Mouse (Mus musculus) lung, embryonic 16.5 days (tissue): Measurements from ENCODE around the gene Krt75. TPM values are rescaled to one million over a fixed set of nuclear protein-coding genes. Genes with fewer than 3 reads are reported as not detected.

Source experiments
- ATAC-seq: fragments of 200-750 bp; cut with Nextera tagmentation; 2 replicates; pipeline ENCODE4 v1.8.0; 2017; ENCODE audit warnings: low read depth, mild to moderate bottlenecking, moderate library complexity
- H3K27ac ChIP-seq: fragments of 300-500 bp; sonication (generic); 2 replicates; pipeline ENCODE4 v1.5.1; 2014; ENCODE audit warnings: mild to moderate bottlenecking, control low read depth, low read length
- H3K27me3 ChIP-seq: fragments of 300-500 bp; sonication (generic); 2 replicates; pipeline ENCODE4 v1.6.1; 2014; ENCODE audit warnings: low read depth, low read length, mixed read lengths; ENCODE audit not compliant: control insufficient read depth, insufficient read depth
- H3K36me3 ChIP-seq: fragments of 300-500 bp; sonication (generic); 2 replicates; pipeline ENCODE4 v1.6.1; 2014; ENCODE audit warnings: low read length; ENCODE audit not compliant: control insufficient read depth, insufficient read depth
- H3K4me1 ChIP-seq: fragments of 300-500 bp; sonication (generic); replicated peaks from 2 replicates; pipeline ENCODE4 v1.6.1; 2014; ENCODE audit warnings: low read length, mixed read lengths; ENCODE audit not compliant: control insufficient read depth, insufficient read depth
- H3K4me2 ChIP-seq: fragments of 300-500 bp; sonication (generic); 2 replicates; pipeline ENCODE4 v1.6.1; 2014; ENCODE audit warnings: low read depth, low read length, control low read depth
- H3K4me3 ChIP-seq: fragments of 300-500 bp; sonication (generic); 2 replicates; pipeline ENCODE4 v1.5.1; 2014; ENCODE audit warnings: mild to moderate bottlenecking, low read length, control low read depth
- H3K9ac ChIP-seq: fragments of 300-500 bp; sonication (generic); 2 replicates; pipeline ENCODE4 v1.6.1; 2014; ENCODE audit warnings: low read length, control low read depth
- H3K9me3 ChIP-seq: fragments of 300-500 bp; sonication (generic); 2 replicates; pipeline ENCODE4 v1.6.1; 2016; ENCODE audit warnings: low read length; ENCODE audit not compliant: control insufficient read depth
- WGBS: fragments of 180-500 bp; shearing (Covaris S2); extraction: QIAGEN DNeasy Blood & Tissue Kit; methylation state at CpG from one replicate; pipeline ENCODE4 v1.1.7; 2014; 5-methylcytosine and 5-hydroxymethylcytosine counted together
- polyA plus RNA-seq: library from polyadenylated mRNA; unstranded; fragments of >200 nt; fragmentation: Nextera tagmentation; extraction: Ambion mirVana; gene quantifications from 2 replicates; pipeline ENCODE4 v1.2.1, GENCODE M21; 2015

The Krt75 gene
- polyA plus RNA-seq, 1 experiment from 2014 or later = 0.28 TPM

GRCm38 (mm10) chr15:101558034-101558646 lies 15.6 kb downstream of the Krt75 start:
- Histone ChIP-seq H3K27me3 (no peaks in the 10 kb centered on the region), H3K4me2 (no peak overlapping the region), H3K9ac (no peak overlapping the region), H3K4me3 (no peak overlapping the region), H3K4me1 (0 out of 2 replicates have a peak, but pooled peaks cover 2% of the 10 kb centered on the region), H3K27ac (no peak overlapping the region), H3K9me3 (no peaks in the 10 kb centered on the region), H3K36me3 (no peaks in the 10 kb centered on the region)
- WGBS = 6% methylated on average over 7 of the region's 7 CpGs
- ATAC-seq = no peak

- Histone ChIP-seq H3K4me2 (no peak overlapping the region), H3K27me3 (no peaks in the 10 kb centered on the region), H3K9ac (no peak overlapping the region), H3K4me3 (no peak overlapping the region), H3K9me3 (no peaks in the 10 kb centered on the region), H3K4me1 (0 out of 2 replicates have a peak, but pooled peaks cover 2% of the 10 kb centered on the region), H3K27ac (no peak overlapping the region), H3K36me3 (no peaks in the 10 kb centered on the region)
- WGBS = 0% methylated on average over 11 of the region's 11 CpGs
- peak; percentile 90 for ATAC-seq
These were observed 20.5 kb downstream of the Krt75 start for GRCm38 (mm10) chr15:101553169-101553568.

GRCm38 (mm10) chr15:101552188-101552587 lies 21.5 kb downstream of the Krt75 start:
- WGBS = 77% methylated on average over 8 of the region's 8 CpGs
- Histone ChIP-seq H3K27me3 (no peaks in the 10 kb centered on the region), H3K9me3 (no peaks in the 10 kb centered on the region), H3K4me1 (no peaks in the 10 kb centered on the region), H3K27ac (no peak overlapping the region), H3K4me2 (no peak overlapping the region), H3K4me3 (no peak overlapping the region), H3K36me3 (no peaks in the 10 kb centered on the region), H3K9ac (no peak overlapping the region)
- ATAC-seq = no peak

- Histone ChIP-seq H3K27me3 (no peaks in the 10 kb centered on the region), H3K4me3 (no peak within 1 kb of the TSS), H3K4me1 (no peaks in the 10 kb centered on the region), H3K9ac (no peak within 1 kb of the TSS), H3K27ac (no peak within 1 kb of the TSS), H3K4me2 (no peak within 1 kb of the TSS), H3K36me3 (no peaks in the 10 kb centered on the region), H3K9me3 (no peaks in the 10 kb centered on the region)
- 79% methylated on average over 7 of the region's 7 CpGs for WGBS
- no peak for ATAC-seq
These were observed 23.1 kb downstream of the Krt75 start, which contains the start of gene Krt82 for GRCm38 (mm10) chr15:101550567-101550966. Gene Krt82 (minus strand): TSS chr15:101550667.

- Histone ChIP-seq H3K27me3 (no peaks in the 10 kb centered on the region), H3K27ac (no peak overlapping the region), H3K4me1 (no peaks in the 10 kb centered on the region), H3K4me3 (no peak overlapping the region), H3K36me3 (no peaks in the 10 kb centered on the region), H3K4me2 (no peak overlapping the region), H3K9ac (no peak overlapping the region), H3K9me3 (no peaks in the 10 kb centered on the region)
- 59% methylated on average over 3 of the region's 3 CpGs for WGBS
- ATAC-seq = no peak
These were observed 29.2 kb downstream of the Krt75 start for GRCm38 (mm10) chr15:101544478-101544877.

- no peak overlapping the region for H3K27ac ChIP-seq
- H3K4me2 ChIP-seq = no peak overlapping the region
- no peaks in the 10 kb centered on the region for H3K9me3 ChIP-seq
- no peaks in the 10 kb centered on the region for H3K27me3 ChIP-seq
- H3K36me3 ChIP-seq = no peaks in the 10 kb centered on the region
- no peaks in the 10 kb centered on the region for H3K4me1 ChIP-seq
- no peak overlapping the region for H3K4me3 ChIP-seq
- 56% methylated on average over 9 of the region's 9 CpGs for WGBS
- ATAC-seq = no peak
- no peak overlapping the region for H3K9ac ChIP-seq
These were observed 31.2 kb downstream of the Krt75 start for GRCm38 (mm10) chr15:101542543-101542942.

GRCm38 (mm10) chr15:101538580-101538900 lies 35.2 kb downstream of the Krt75 start:
- H3K4me3 ChIP-seq = no peak overlapping the region
- no peak overlapping the region for H3K4me2 ChIP-seq
- no peak overlapping the region for H3K27ac ChIP-seq
- H3K36me3 ChIP-seq = no peaks in the 10 kb centered on the region
- 40% methylated on average over 4 of the region's 4 CpGs for WGBS
- H3K27me3 ChIP-seq = no peaks in the 10 kb centered on the region
- ATAC-seq = peak; percentile 52; the same call in 1 of the 2 replicates
- no peak overlapping the region for H3K9ac ChIP-seq
- H3K9me3 ChIP-seq = no peaks in the 10 kb centered on the region
- no peaks in the 10 kb centered on the region for H3K4me1 ChIP-seq

GRCm38 (mm10) chr15:101537864-101538579 lies 35.7 kb downstream of the Krt75 start:
- no peak overlapping the region for H3K9ac ChIP-seq
- ATAC-seq = no peak
- H3K9me3 ChIP-seq = no peaks in the 10 kb centered on the region
- H3K36me3 ChIP-seq = no peaks in the 10 kb centered on the region
- H3K4me2 ChIP-seq = no peak overlapping the region
- H3K4me1 ChIP-seq = no peaks in the 10 kb centered on the region
- H3K4me3 ChIP-seq = no peak overlapping the region
- H3K27ac ChIP-seq = no peak overlapping the region
- WGBS = 30% methylated on average over 7 of the region's 7 CpGs
- no peaks in the 10 kb centered on the region for H3K27me3 ChIP-seq

- no peak overlapping the region for H3K9ac ChIP-seq
- no peak overlapping the region for H3K4me2 ChIP-seq
- H3K27ac ChIP-seq = no peak overlapping the region
- H3K9me3 ChIP-seq = no peaks in the 10 kb centered on the region
- WGBS = 50% methylated on average over 9 of the region's 9 CpGs
- no peaks in the 10 kb centered on the region for H3K4me1 ChIP-seq
- H3K4me3 ChIP-seq = no peak overlapping the region
- no peaks in the 10 kb centered on the region for H3K27me3 ChIP-seq
- peak; percentile 54 for ATAC-seq
- no peaks in the 10 kb centered on the region for H3K36me3 ChIP-seq
These were observed 37.5 kb downstream of the Krt75 start for GRCm38 (mm10) chr15:101536054-101536850.
